Mouse (Mus musculus): ENCODE data around the gene Nxpe4. TPM values are rescaled to one million over a fixed set of nuclear protein-coding genes. Genes with fewer than 3 reads are reported as not detected.

Gene Nxpe4
- total and polyA plus RNA-seq, 3 experiments: 2.0 to 9.6 (median 4.8) TPM

DNA sequence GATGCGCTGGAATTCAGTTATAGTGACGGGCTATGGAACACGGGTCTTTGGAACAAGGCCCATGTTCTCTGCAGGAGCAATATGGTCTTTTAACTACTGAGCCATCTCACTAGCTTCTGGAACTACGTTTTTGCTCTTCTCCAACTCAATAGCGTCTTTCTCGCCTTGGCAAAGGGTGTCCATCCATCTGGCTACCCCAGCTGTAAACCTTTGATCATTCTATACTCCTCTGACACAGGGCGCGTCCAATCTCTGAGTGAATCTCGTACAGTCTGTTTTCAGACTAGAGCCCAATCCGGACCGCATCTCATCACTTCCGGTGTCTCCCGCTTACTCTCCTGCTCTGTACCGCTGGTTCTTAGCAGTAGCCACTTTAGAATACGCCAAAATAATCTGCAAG, 115.0 kb downstream of the Nxpe4 start:
- dilution Hi-C loops (cut with MboI; ENCODE audit: extremely low pct_ligation_motif_present, extremely low pct_unique_long_range_greater_than_20kb, low sequenced_read_pairs) (no loop called here), in situ Hi-C loops (cut with MboI; ENCODE audit: low pct_ligation_motif_present, low pct_unique_long_range_greater_than_20kb, low sequenced_read_pairs) (loop anchor here (5.0 kb wide), 1 partner anchor 60 kb away; no protein-coding TSS in a partner anchor)
- Histone ChIP-seq H3K4me1 (ENCODE audit: control insufficient read depth in 1 of 2, insufficient read depth in 2 of 2) (no peaks in the 10 kb centered on the region), H3K27me3 (replicated peaks) (no peaks in the 10 kb centered on the region), H3K36me3 (replicated peaks in 1 of 2; ENCODE audit: control insufficient read depth in 1 of 2, insufficient read depth in 1 of 2, low read length in 1 of 2) (no peaks in the 10 kb centered on the region), H3K27ac (ENCODE audit: insufficient read depth, low read depth) (no peak overlapping the region), H3K79me2 (replicated peaks; ENCODE audit: control insufficient read depth, extremely low read depth, insufficient read depth, poor library complexity, severe bottlenecking) (no peaks in the 10 kb centered on the region), H3K9me3 (replicated peaks; ENCODE audit: low read length) (peaks cover 3% of the 10 kb centered on the region), H3K4me3 (replicated peaks in 1 of 3; ENCODE audit: low read depth in 2 of 3, low read length in 2 of 3, poor library complexity in 1 of 3) (no peak overlapping the region), H3K4me2 (ENCODE audit: insufficient read depth, low read depth, poor library complexity, severe bottlenecking) (no peak overlapping the region), H3K9ac (ENCODE audit: insufficient read depth, low read depth) (no peak overlapping the region)
- no peak for DNase-seq (ENCODE audit: extremely low read depth)
- TF ChIP-seq ZC3H11A (IDR thresholded peaks at IDR 0.05; ENCODE audit: low read depth, low read length): no peak
- TF ChIP-seq USF2 (conservative IDR thresholded peaks at IDR 0.05; ENCODE audit: low read depth, low read length): no peak
- no peak for TF ChIP-seq ELF1 (IDR thresholded peaks at IDR 0.05; ENCODE audit: low read depth, low read length)
- no peak for TF ChIP-seq E2F4 (IDR thresholded peaks at IDR 0.05; ENCODE audit: insufficient replicate concordance, low read depth, low read length)
- no peak for TF ChIP-seq RAD21 (IDR thresholded peaks at IDR 0.05; ENCODE audit: low read depth, low read length)
- TF ChIP-seq ZNF384 (IDR thresholded peaks at IDR 0.05; ENCODE audit: low read depth, low read length): no peak
- no peak for TF ChIP-seq POLR2AphosphoS2 (IDR thresholded peaks at IDR 0.05; ENCODE audit: low read depth, low read length)

DNA sequence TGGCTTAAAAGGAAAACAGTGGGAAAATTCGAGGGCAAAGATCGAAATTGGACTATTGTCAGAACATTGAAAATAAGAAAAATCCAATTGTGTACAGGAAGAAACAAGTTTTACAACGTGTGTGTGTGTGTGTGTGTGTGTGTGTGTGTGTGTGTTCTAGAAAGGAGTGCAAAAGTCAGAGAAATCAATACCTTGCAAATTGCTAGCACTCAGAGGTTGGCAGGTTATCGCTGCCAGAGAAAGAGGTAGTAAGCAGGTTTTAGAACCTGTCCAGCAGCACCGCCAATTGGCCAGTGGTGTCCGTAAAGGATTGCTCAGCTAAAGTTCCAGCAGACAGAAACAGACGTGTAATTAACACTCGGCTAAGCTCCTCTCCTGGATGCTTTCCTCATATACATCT, 122.4 kb downstream of the Nxpe4 start:
- in situ Hi-C loops (cut with MboI; ENCODE audit: low pct_ligation_motif_present, low pct_unique_long_range_greater_than_20kb, low sequenced_read_pairs) (no loop called here), dilution Hi-C loops (cut with MboI; ENCODE audit: extremely low pct_ligation_motif_present, extremely low pct_unique_long_range_greater_than_20kb, low sequenced_read_pairs) (no loop called here)
- Histone ChIP-seq H3K27me3 (replicated peaks) (no peaks in the 10 kb centered on the region), H3K4me3 (replicated peaks in 1 of 3; ENCODE audit: low read depth in 2 of 3, low read length in 2 of 3, poor library complexity in 1 of 3) (no peak overlapping the region), H3K4me1 (ENCODE audit: control insufficient read depth in 1 of 2, insufficient read depth in 2 of 2) (no peaks in the 10 kb centered on the region), H3K9ac (ENCODE audit: insufficient read depth, low read depth) (no peak overlapping the region), H3K9me3 (replicated peaks; ENCODE audit: low read length) (no peaks in the 10 kb centered on the region), H3K36me3 (replicated peaks in 1 of 2; ENCODE audit: control insufficient read depth in 1 of 2, insufficient read depth in 1 of 2, low read length in 1 of 2) (no peaks in the 10 kb centered on the region), H3K27ac (ENCODE audit: insufficient read depth, low read depth) (no peak overlapping the region), H3K79me2 (replicated peaks; ENCODE audit: control insufficient read depth, extremely low read depth, insufficient read depth, poor library complexity, severe bottlenecking) (no peaks in the 10 kb centered on the region), H3K4me2 (ENCODE audit: insufficient read depth, low read depth, poor library complexity, severe bottlenecking) (no peak overlapping the region)
- TF ChIP-seq BHLHE40 (IDR thresholded peaks at IDR 0.05; ENCODE audit: low read depth, low read length): no peak
- TF ChIP-seq JUN (IDR thresholded peaks at IDR 0.05; ENCODE audit: insufficient read depth, low read depth, low read length): no peak
- TF ChIP-seq POLR2A (IDR thresholded peaks at IDR 0.05; ENCODE audit: low read depth, low read length): no peak
- TF ChIP-seq ZC3H11A (IDR thresholded peaks at IDR 0.05; ENCODE audit: low read depth, low read length): no peak
- TF ChIP-seq TCF12 (IDR thresholded peaks at IDR 0.05; ENCODE audit: low read depth, low read length): no peak
- TF ChIP-seq ZKSCAN1 (IDR thresholded peaks at IDR 0.05; ENCODE audit: borderline replicate concordance, low read depth, low read length): no peak
- no peak for DNase-seq (ENCODE audit: extremely low read depth)

DNA sequence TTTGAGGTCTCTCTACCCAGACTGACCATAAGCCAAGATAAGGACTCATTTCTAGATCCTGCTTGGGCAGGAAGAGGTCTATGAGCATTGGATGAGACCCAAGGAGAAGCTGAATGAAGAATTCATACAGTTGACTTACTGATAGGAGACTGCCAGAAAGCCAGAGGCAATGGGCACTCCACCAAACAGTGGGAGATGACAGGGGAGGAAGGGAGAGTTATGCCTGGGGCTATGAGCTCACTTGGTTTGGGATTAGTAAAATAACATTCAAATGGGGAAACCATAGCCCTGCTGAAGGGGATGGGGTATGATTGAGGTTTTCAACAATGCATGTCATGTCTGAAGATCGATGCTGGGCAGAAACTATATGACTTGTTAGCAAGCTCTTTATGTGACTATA, 128.5 kb downstream of the Nxpe4 start:
- TF ChIP-seq MXI1 (IDR thresholded peaks at IDR 0.05; ENCODE audit: low read depth, low read length) (no peak), USF1 (IDR thresholded peaks at IDR 0.05; ENCODE audit: low read depth, low read length) (no peak), BHLHE40 (IDR thresholded peaks at IDR 0.05; ENCODE audit: low read depth, low read length) (no peak), ZKSCAN1 (IDR thresholded peaks at IDR 0.05; ENCODE audit: borderline replicate concordance, low read depth, low read length) (no peak), E2F4 (IDR thresholded peaks at IDR 0.05; ENCODE audit: insufficient replicate concordance, low read depth, low read length) (no peak), SMC3 (IDR thresholded peaks at IDR 0.05; ENCODE audit: low read depth, low read length) (no peak), JUN (IDR thresholded peaks at IDR 0.05; ENCODE audit: insufficient read depth, low read depth, low read length) (no peak), PAX5 (IDR thresholded peaks at IDR 0.05; ENCODE audit: low read length) (no peak)
- H3K4me1 ChIP-seq (ENCODE audit: control insufficient read depth in 1 of 2, insufficient read depth in 2 of 2): no peaks in the 10 kb centered on the region
- in situ Hi-C loops (cut with MboI; ENCODE audit: low pct_ligation_motif_present, low pct_unique_long_range_greater_than_20kb, low sequenced_read_pairs) (no loop called here), dilution Hi-C loops (cut with MboI; ENCODE audit: extremely low pct_ligation_motif_present, extremely low pct_unique_long_range_greater_than_20kb, low sequenced_read_pairs) (no loop called here)
- no peaks in the 10 kb centered on the region for H3K27me3 ChIP-seq (replicated peaks)
- H3K27ac ChIP-seq (ENCODE audit: insufficient read depth, low read depth): no peak overlapping the region
- H3K4me3 ChIP-seq (replicated peaks in 1 of 3; ENCODE audit: low read depth in 2 of 3, low read length in 2 of 3, poor library complexity in 1 of 3): no peak overlapping the region
- H3K36me3 ChIP-seq (replicated peaks in 1 of 2; ENCODE audit: control insufficient read depth in 1 of 2, insufficient read depth in 1 of 2, low read length in 1 of 2): no peaks in the 10 kb centered on the region
- H3K4me2 ChIP-seq (ENCODE audit: insufficient read depth, low read depth, poor library complexity, severe bottlenecking): no peak overlapping the region
- DNase-seq (ENCODE audit: extremely low read depth): no peak
- no peak overlapping the region for H3K9ac ChIP-seq (ENCODE audit: insufficient read depth, low read depth)
- H3K9me3 ChIP-seq (replicated peaks; ENCODE audit: low read length): no peaks in the 10 kb centered on the region
- H3K79me2 ChIP-seq (replicated peaks; ENCODE audit: control insufficient read depth, extremely low read depth, insufficient read depth, poor library complexity, severe bottlenecking): no peaks in the 10 kb centered on the region

Data from CH12.LX (cell line).